Mouse (Mus musculus): ENCODE measurements around the gene Gm10100. TPM values are rescaled to one million over a fixed set of nuclear protein-coding genes. Genes with fewer than 3 reads are reported as not detected.
"Not testable (repeated sequence)": the region's sequence is repeated elsewhere in the genome, so short reads cannot be mapped to it uniquely, and the experiment has no call there.

The Gm10100 gene
- polyA plus RNA-seq, 1 experiment from 2014 or later, result not detected

GRCm38 (mm10) chr10:77720299-77720698 lies 6.0 kb upstream of the Gm10100 start, which contains the start of gene Krtap12-1:
Gene Krtap12-1 (plus strand): TSS chr10:77720599.
- H3K4me3 ChIP-seq; DNase-seq (ENCODE audit: low spot score); H3K4me1 ChIP-seq; H3K27ac ChIP-seq (replicated peaks); H3K36me3 ChIP-seq (replicated peaks); H3K9me3 ChIP-seq; H3K27me3 ChIP-seq (replicated peaks; ENCODE audit: low read depth, poor library complexity, severe bottlenecking): not testable (repeated sequence)
- WGBS, result 91% methylated on average over 1 of the region's 1 CpGs

GRCm38 (mm10) chr10:77724855-77725254 lies 1.4 kb upstream of the Gm10100 start:
- H3K27ac ChIP-seq (replicated peaks), result no peak overlapping the region
- no peaks in the 10 kb centered on the region for H3K27me3 ChIP-seq (replicated peaks; ENCODE audit: low read depth, poor library complexity, severe bottlenecking)
- H3K4me1 ChIP-seq, result no peaks in the 10 kb centered on the region
- H3K4me3 ChIP-seq, result no peak overlapping the region
- H3K9me3 ChIP-seq, result peaks cover 5% of the 10 kb centered on the region; the same call in 1 of the 2 replicates
- whole genome bisulfite sequencing, result 79% methylated on average over 8 of the region's 8 CpGs
- DNase-seq (ENCODE audit: low spot score), result no peak
- no peaks in the 10 kb centered on the region for H3K36me3 ChIP-seq (replicated peaks)

GRCm38 (mm10) chr10:77728280-77728679 lies 2.0 kb downstream of the Gm10100 start:
- Histone ChIP-seq H3K9me3 (no peaks in the 10 kb centered on the region), H3K36me3 (replicated peaks) (no peaks in the 10 kb centered on the region), H3K4me3 (no peak overlapping the region), H3K27me3 (replicated peaks; ENCODE audit: low read depth, poor library complexity, severe bottlenecking) (no peaks in the 10 kb centered on the region), H3K4me1 (no peaks in the 10 kb centered on the region), H3K27ac (replicated peaks) (no peak overlapping the region)
- no peak for DNase-seq (ENCODE audit: low spot score)
- 65% methylated on average over 4 of the region's 4 CpGs for WGBS

GRCm38 (mm10) chr10:77729241-77729640 lies 3.0 kb downstream of the Gm10100 start:
- 56% methylated on average over 4 of the region's 4 CpGs for WGBS
- Histone ChIP-seq H3K4me3 (no peak overlapping the region), H3K9me3 (no peaks in the 10 kb centered on the region), H3K27me3 (replicated peaks; ENCODE audit: low read depth, poor library complexity, severe bottlenecking) (no peaks in the 10 kb centered on the region), H3K27ac (replicated peaks) (no peak overlapping the region), H3K36me3 (replicated peaks) (no peaks in the 10 kb centered on the region), H3K4me1 (no peaks in the 10 kb centered on the region)
- peak; percentile 30 for DNase-seq (ENCODE audit: low spot score)

GRCm38 (mm10) chr10:77735928-77736327 lies 9.6 kb downstream of the Gm10100 start:
- 82% methylated on average over 1 of the region's 1 CpGs for WGBS
- peaks cover 10% of the 10 kb centered on the region; the same call in 1 of the 2 replicates for H3K9me3 ChIP-seq

GRCm38 (mm10) chr10:77738929-77739328 lies 12.6 kb downstream of the Gm10100 start:
- no peak overlapping the region for H3K27ac ChIP-seq (replicated peaks)
- no peaks in the 10 kb centered on the region for H3K27me3 ChIP-seq (replicated peaks; ENCODE audit: low read depth, poor library complexity, severe bottlenecking)
- H3K36me3 ChIP-seq (replicated peaks), result no peaks in the 10 kb centered on the region; the same call in 1 of the 2 replicates
- DNase-seq (ENCODE audit: low spot score), result no peak
- H3K9me3 ChIP-seq, result peaks cover 10% of the 10 kb centered on the region; the same call in 1 of the 2 replicates
- 90% methylated on average over 4 of the region's 4 CpGs for WGBS
- H3K4me3 ChIP-seq, result no peak overlapping the region
- peaks cover 24% of the 10 kb centered on the region for H3K4me1 ChIP-seq

More at GRCm38 (mm10) chr10:77735928-77736327, 9.6 kb downstream of the Gm10100 start:
- Histone ChIP-seq H3K4me3 (no peak overlapping the region), H3K4me1 (peaks cover 8% of the 10 kb centered on the region; the same call in 1 of the 2 replicates), H3K27ac (replicated peaks) (no peak overlapping the region), H3K36me3 (replicated peaks) (no peaks in the 10 kb centered on the region; the same call in 1 of the 2 replicates), H3K27me3 (replicated peaks; ENCODE audit: low read depth, poor library complexity, severe bottlenecking) (no peaks in the 10 kb centered on the region)
- no peak for DNase-seq (ENCODE audit: low spot score)

GRCm38 (mm10) chr10:77741924-77742688 lies 15.8 kb downstream of the Gm10100 start, which contains the start of gene Gm18596:
Gene Gm18596 (minus strand): TSS chr10:77742638.
- not testable (repeated sequence) for H3K4me3 ChIP-seq; H3K9me3 ChIP-seq; H3K27ac ChIP-seq (replicated peaks); DNase-seq (ENCODE audit: low spot score); H3K27me3 ChIP-seq (replicated peaks; ENCODE audit: low read depth, poor library complexity, severe bottlenecking); H3K36me3 ChIP-seq (replicated peaks)
- WGBS, result 48% methylated on average over 5 of the region's 5 CpGs
- peaks cover 24% of the 10 kb centered on the region for H3K4me1 ChIP-seq

GRCm38 (mm10) chr10:77750686-77751085 lies 24.4 kb downstream of the Gm10100 start:
- not testable (repeated sequence) for H3K4me3 ChIP-seq; H3K27ac ChIP-seq (replicated peaks); H3K9me3 ChIP-seq; H3K36me3 ChIP-seq (replicated peaks); H3K27me3 ChIP-seq (replicated peaks; ENCODE audit: low read depth, poor library complexity, severe bottlenecking); DNase-seq (ENCODE audit: low spot score)
- 72% methylated on average over 1 of the region's 1 CpGs for WGBS
- H3K4me1 ChIP-seq, result peaks cover 20% of the 10 kb centered on the region

GRCm38 (mm10) chr10:77751254-77751653 lies 25.0 kb downstream of the Gm10100 start, which contains the start of gene Gm9736:
Gene Gm9736 (minus strand): TSS chr10:77751354.
- H3K27ac ChIP-seq (replicated peaks); H3K4me3 ChIP-seq; DNase-seq (ENCODE audit: low spot score); H3K27me3 ChIP-seq (replicated peaks; ENCODE audit: low read depth, poor library complexity, severe bottlenecking); H3K9me3 ChIP-seq; H3K36me3 ChIP-seq (replicated peaks): not testable (repeated sequence)
- 64% methylated on average over 1 of the region's 1 CpGs for WGBS
- H3K4me1 ChIP-seq, result peaks cover 20% of the 10 kb centered on the region

GRCm38 (mm10) chr10:77752312-77752711 lies 26.0 kb downstream of the Gm10100 start:
- not testable (repeated sequence) for H3K27ac ChIP-seq (replicated peaks); DNase-seq (ENCODE audit: low spot score); H3K4me3 ChIP-seq; H3K9me3 ChIP-seq; H3K36me3 ChIP-seq (replicated peaks); H3K27me3 ChIP-seq (replicated peaks; ENCODE audit: low read depth, poor library complexity, severe bottlenecking)
- WGBS, result 66% methylated on average over 3 of the region's 3 CpGs
- peaks cover 20% of the 10 kb centered on the region for H3K4me1 ChIP-seq

DNA sequence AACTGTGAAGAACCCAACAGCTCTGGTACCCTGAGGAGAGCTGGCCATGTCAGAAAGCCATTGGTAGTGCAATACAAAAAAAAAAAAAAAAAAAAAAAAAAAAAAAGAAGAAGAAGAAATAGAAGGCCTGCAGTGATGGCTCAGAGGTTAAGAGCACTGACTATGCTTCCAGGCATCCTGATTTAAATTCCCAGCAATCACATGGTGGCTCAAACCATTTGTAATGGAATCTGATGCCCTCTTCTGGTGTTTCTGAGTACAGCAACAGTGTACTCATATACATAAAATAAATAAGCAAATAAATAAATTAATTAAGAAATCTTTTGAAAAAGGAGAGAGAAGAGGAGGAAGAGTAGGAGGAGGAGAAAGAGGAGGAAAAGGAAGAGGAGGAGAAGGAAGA lies 27.2 kb downstream of the Gm10100 start:
- no peaks in the 10 kb centered on the region for H3K36me3 ChIP-seq (replicated peaks)
- H3K4me3 ChIP-seq, result no peak overlapping the region
- peaks cover 20% of the 10 kb centered on the region for H3K4me1 ChIP-seq
- H3K9me3 ChIP-seq, result no peaks in the 10 kb centered on the region
- no peaks in the 10 kb centered on the region for H3K27me3 ChIP-seq (replicated peaks; ENCODE audit: low read depth, poor library complexity, severe bottlenecking)
- no peak overlapping the region for H3K27ac ChIP-seq (replicated peaks)
- DNase-seq (ENCODE audit: low spot score), result no peak

- not testable (repeated sequence) for H3K9me3 ChIP-seq; H3K4me3 ChIP-seq; H3K4me1 ChIP-seq; H3K27me3 ChIP-seq (replicated peaks; ENCODE audit: low read depth, poor library complexity, severe bottlenecking); DNase-seq (ENCODE audit: low spot score); H3K36me3 ChIP-seq (replicated peaks); H3K27ac ChIP-seq (replicated peaks)
- WGBS, result 33% methylated on average over 1 of the region's 1 CpGs
Measured at GRCm38 (mm10) chr10:77759582-77759981, 33.3 kb downstream of the Gm10100 start, which contains the start of gene Gm3233. Gene Gm3233 (minus strand): TSS chr10:77759682.

DNA sequence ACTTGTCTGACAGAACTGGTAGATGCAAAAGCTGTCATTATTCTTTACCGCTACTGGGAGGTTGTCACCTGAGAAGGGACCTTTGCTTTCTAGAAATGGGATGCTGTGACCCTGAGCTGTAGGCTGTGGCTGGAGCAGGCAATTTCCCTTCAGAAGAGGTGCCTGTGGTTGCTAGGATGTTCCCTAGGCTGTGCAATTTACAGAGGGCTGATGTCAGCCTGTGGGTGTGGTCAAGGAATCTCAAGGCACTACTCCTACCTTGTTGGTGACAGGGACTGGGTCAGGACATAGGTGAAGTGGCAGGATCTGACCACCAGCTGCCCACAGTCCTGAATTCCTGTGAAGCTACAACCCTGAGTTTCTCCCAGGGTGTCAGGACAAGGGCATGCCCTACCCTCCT lies 43.4 kb downstream of the Gm10100 start:
- H3K9me3 ChIP-seq, result no peaks in the 10 kb centered on the region
- no peak overlapping the region for H3K4me3 ChIP-seq
- H3K4me1 ChIP-seq, result no peaks in the 10 kb centered on the region
- H3K27me3 ChIP-seq (replicated peaks; ENCODE audit: low read depth, poor library complexity, severe bottlenecking), result no peaks in the 10 kb centered on the region
- no peak overlapping the region for H3K27ac ChIP-seq (replicated peaks)
- no peaks in the 10 kb centered on the region for H3K36me3 ChIP-seq (replicated peaks)
- no peak for DNase-seq (ENCODE audit: low spot score)
- WGBS, result 86% methylated on average over 1 of the region's 1 CpGs

Data from embryonic facial prominence, embryonic 10.5 days (tissue).